Mouse (Mus musculus) lung, postnatal 0 days (tissue): ENCODE results near the gene C1rl.

ENCODE experiments used
- CTCF ChIP-seq: IDR thresholded peaks from 2 replicates; pipeline ENCODE4 v1.5.1; 2016; ENCODE audit warnings: antibody characterized with exemption, mild to moderate bottlenecking
- EP300 ChIP-seq: IDR thresholded peaks from 2 replicates; pipeline ENCODE4 v1.6.1; 2016; ENCODE audit warnings: antibody characterized with exemption, mild to moderate bottlenecking, control low read depth

DNA sequence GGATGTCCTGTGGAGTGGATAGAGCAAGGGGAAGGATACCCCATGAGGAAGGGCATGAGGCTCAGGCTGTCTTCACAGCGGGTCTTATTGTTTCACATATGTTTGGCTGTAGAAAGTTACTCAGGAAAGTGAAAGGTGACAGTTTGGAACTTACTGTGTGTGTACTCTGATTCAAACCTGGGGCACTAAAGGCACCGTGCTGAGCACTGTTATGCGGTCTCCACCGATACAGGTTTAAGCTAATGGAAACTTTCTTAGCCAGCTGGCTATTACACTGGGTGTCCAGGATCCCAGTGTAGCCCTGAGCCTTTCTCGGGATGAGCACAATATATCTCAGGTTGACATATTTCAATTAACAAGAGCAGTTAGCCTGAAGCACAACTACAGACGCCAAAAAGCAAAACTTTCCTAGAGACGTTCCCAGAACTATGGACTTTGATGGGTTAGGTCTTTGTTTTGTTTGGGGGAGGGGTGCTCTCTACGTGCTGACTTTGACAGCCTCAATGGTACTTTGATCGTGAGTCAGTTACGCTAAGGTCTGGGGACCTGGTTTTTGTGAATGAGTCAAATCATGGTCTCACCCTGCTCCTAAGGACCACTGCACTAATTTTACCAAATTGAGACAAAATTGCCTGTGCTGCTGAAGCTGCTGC, 7.1 kb downstream of the C1rl start:
- TF ChIP-seq CTCF (no peak), EP300 (no peak)
